Mouse (Mus musculus): ENCODE measurements around the gene Prune2.
A peak's percentile ranks its signal among the peaks of the same experiment; 100 is the strongest.

The Prune2 gene

DNA sequence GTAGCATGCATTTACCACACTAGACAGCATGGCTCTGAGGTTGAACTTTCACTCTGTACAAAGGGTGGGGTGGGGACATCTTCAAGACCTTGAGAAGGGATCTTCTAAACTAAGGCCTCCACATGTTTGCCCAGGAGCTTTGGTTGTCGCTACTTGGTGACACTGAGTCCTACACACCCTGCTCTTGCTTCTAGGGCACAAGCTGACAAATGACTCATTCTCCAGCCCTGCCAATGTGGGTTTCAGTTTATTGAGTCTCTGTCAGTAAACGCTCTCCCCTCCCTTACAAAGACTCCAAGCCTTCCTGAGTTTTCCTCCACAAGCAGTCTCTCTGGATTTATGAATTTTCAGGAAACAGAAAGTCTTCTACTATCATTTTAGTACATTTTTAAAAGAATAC is 307.3 kb downstream of the Prune2 start:
- no peak for DNase-seq (ENCODE audit: low spot score in 2 of 2)

DNA sequence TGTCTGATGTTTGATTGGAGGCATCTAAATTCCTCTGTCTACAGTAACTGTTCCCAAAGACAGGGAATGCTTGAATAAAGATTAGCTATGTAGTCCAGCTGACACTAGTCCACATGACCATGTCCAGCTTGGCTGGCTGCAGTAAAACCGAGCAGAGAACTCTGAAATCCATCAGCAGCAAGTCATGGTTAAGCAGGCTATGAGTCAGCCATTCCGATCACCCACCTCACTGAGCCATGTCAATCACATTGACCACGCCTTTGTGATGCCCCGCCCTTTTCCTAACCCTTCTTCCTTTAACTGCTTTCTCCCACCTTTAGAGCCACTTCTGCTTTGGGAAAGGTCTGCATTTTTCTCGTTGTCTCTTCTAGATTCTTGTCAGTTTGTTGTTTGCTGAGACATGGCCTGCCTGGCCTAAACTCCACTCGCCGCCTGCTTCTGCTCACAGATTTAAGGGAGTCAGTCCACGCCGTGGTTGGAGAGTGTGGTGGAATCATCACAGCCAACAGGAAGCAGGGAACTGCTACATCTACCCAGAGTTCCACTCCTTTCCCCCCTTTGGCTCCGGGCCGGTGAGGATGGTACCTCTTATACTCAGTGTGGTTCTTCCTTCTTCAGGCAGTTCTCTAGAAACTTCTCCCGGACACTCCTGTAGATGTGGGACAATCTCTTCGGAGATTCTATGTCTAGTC is 307.9 kb downstream of the Prune2 start:
- no peak for DNase-seq (ENCODE audit: low spot score in 2 of 2)

DNA sequence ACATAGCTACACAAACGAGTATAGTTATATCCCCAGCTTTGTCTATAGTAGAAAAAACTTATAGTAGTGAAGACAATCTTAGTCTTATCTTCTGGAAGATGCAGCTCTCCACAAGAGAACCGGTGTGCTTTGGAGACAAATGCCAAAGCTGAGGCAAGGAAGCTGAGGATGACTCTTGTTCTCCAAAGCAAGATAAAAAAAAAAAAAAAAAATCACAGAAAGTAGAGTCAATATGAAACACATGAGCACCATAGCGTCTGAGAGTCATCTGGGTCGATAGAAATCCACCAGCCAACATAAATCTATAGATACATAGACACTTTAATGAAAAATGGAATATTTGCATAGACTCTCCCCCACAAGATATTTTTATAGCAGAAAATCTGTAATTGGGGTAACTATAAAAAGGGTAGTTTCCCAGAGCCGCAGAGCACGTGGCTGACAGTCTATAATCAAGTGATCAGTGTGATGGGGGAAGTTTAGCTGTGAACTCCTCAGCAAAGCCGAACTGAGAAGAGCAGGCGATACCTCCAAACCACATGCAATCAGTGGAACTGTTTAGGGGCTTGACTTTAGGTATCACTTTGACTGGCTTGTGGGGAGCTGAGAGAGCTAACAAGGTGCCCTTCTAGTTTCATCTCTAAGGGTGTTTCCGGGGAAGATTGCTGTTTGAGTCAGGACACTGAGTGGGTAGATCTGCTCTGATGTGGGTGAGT is 308.7 kb downstream of the Prune2 start:
- no peak for DNase-seq (ENCODE audit: low spot score in 2 of 2)

DNA sequence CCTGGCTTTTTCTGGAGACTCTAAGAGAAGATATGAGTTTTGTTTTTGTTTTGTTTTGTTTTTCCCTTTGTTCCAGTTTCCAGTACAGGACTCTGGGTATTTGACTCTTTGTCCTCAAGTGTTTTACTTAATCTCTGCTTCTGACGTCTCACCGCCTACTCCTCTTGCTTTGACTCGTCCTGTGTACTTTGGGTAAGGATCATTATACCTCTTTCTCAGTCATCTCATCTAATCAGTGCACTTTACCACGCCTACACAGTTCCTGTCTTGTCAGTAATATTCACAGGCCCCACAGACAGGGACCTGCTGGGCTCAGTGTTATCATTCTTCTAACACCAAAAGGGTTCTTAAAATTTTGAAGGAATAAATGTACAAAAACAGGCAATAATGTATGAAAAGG is 312.8 kb downstream of the Prune2 start:
- no peak for DNase-seq (ENCODE audit: low spot score in 2 of 2)

DNA sequence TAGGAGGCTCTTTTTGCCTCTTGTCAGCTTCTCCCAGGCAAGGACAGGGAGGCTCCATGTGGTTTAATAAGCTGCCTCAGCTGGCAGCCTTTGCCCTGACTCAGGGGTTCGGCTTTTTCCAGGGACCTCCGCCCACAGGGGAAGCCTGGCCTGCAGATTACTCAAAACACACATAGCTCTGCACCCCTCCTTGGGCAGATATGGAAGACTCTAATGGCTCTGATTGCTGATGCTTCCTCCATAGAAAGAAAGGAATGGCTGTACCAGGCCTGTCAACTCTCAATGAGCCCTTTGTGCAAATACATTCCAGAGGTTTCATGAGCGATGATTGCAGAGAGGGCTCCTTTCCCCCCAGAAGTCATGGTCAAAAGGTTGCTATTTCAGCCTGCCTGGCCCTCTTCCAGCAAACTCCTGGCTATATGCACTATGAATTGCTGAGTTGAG is 315.3 kb downstream of the Prune2 start:
- DNase-seq (ENCODE audit: low spot score in 2 of 2) = peak in 1 of 2 experiments; percentile 21

DNA sequence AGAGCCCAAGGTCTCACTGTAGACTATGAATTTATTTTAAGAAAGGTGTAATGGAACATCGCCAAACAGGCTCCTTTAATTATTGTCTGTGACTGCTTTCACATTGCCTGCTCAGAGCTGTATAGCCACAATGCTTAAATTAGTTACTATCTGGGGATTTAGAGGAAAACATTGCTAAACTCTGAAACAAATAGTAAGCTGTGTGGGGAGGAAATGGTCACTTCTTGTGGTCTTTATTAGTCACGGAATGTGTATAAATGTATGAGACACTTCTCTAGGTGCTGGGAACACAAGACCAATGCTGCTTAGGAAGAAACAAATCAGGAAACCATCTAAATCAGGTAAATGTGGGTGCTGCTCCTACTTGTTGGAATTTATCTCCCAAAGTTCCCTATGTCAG is 317.1 kb downstream of the Prune2 start:
- no peak for DNase-seq (ENCODE audit: low spot score in 2 of 2)
